Mouse (Mus musculus) heart, postnatal 14 days (tissue): ENCODE results near the gene Reg3d. TPM values are rescaled to one million over a fixed set of nuclear protein-coding genes. Genes with fewer than 3 reads are reported as not detected.
"Not testable (repeated sequence)": the region's sequence is repeated elsewhere in the genome, so short reads cannot be mapped to it uniquely, and the experiment has no call there.

Experiments
- DNase-seq, 2 experiments: peaks; one replicate each; pipeline ENCODE4 v3.0.0; 2021 to 2022
- intact Hi-C: fragments of 180-260 bp; cut with DNase I; formaldehyde crosslinking; loops from one replicate; pipeline ENCODE4 v1.15.1; 2025
- long read RNA-seq, 2 experiments: library from polyadenylated mRNA; stranded (forward); transcript quantifications; one replicate each; pipeline ENCODE4 v2.0.0; 2021
- total RNA-seq, 2 experiments: library from RNA; stranded (reverse); gene quantifications; 2 replicates each; pipeline ENCODE4 v1.2.3; 2021

The Reg3d gene
- not detected for total RNA-seq
- long read RNA-seq, experiment 1, result 0 reads
- long read RNA-seq, experiment 2, result 0 reads

- DNase-seq, result no peak
- intact Hi-C loops, result no loop called here
Measured at GRCm38 (mm10) chr6:78378765-78379164, at the start of gene Reg3d. Gene Reg3d, minus strand, starts transcription at chr6:78378865.

GRCm38 (mm10) chr6:78425497-78425896 lies 46.8 kb upstream of the Reg3d start:
- intact Hi-C loops, result no loop called here
- no peak for DNase-seq

GRCm38 (mm10) chr6:78422411-78422810 lies 43.7 kb upstream of the Reg3d start, which contains the start of gene Reg1:
Gene Reg1, plus strand, starts transcription at chr6:78422711.
- DNase-seq, intact Hi-C loops: not testable (repeated sequence)

GRCm38 (mm10) chr6:78395323-78395722 lies 16.7 kb upstream of the Reg3d start, which contains the start of gene Reg2:
Gene Reg2, plus strand, starts transcription at chr6:78395623.
- DNase-seq, intact Hi-C loops: not testable (repeated sequence)

GRCm38 (mm10) chr6:78385609-78386008 lies 6.9 kb upstream of the Reg3d start:
- intact Hi-C loops, result no loop called here
- DNase-seq, result no peak

- intact Hi-C loops, result no loop called here
- DNase-seq, result no peak
Measured at GRCm38 (mm10) chr6:78380409-78380808, 1.7 kb upstream of the Reg3d start, which contains the start of gene Reg3a. Gene Reg3a, plus strand, starts transcription at chr6:78380709.

- no peak for DNase-seq
- intact Hi-C loops, result no loop called here
Measured at GRCm38 (mm10) chr6:78370357-78370756, 8.3 kb downstream of the Reg3d start, which contains the start of gene Reg3b. Gene Reg3b, plus strand, starts transcription at chr6:78370657.

- intact Hi-C loops, result no loop called here
- no peak for DNase-seq
Measured at GRCm38 (mm10) chr6:78361971-78362563, 16.6 kb downstream of the Reg3d start.

GRCm38 (mm10) chr6:78341689-78342088 lies 37.0 kb downstream of the Reg3d start:
- intact Hi-C loops, result no loop called here
- DNase-seq, result no peak

- intact Hi-C loops, result no loop called here
- no peak for DNase-seq
Measured at GRCm38 (mm10) chr6:78340296-78340695, 38.4 kb downstream of the Reg3d start.

GRCm38 (mm10) chr6:78331919-78332569 lies 46.6 kb downstream of the Reg3d start:
- peak in 1 of 2 experiments; percentile 1 for DNase-seq
- intact Hi-C loops, result loop anchor here (1.0 kb wide), 1 partner anchor 181 kb away; no protein-coding TSS in a partner anchor

GRCm38 (mm10) chr6:78329166-78329565 lies 49.5 kb downstream of the Reg3d start:
- intact Hi-C loops, result no loop called here
- DNase-seq, result no peak

- intact Hi-C loops, result no loop called here
- no peak for DNase-seq
Measured at GRCm38 (mm10) chr6:78327798-78328197, 50.9 kb downstream of the Reg3d start.

Other genes with a start within 250 kb of the Reg3d start
- under 1 TPM in 1 of 2 experiments, not detected in 1; 0.29 TPM for gene Reg3b, start 8.2 kb downstream of the Reg3d start, total RNA-seq
- not detected for gene Reg3a, start 1.8 kb upstream of the Reg3d start, total RNA-seq
- not detected for gene Reg2, start 16.8 kb upstream of the Reg3d start, total RNA-seq
- not detected for gene Reg1, start 43.8 kb upstream of the Reg3d start, total RNA-seq
- gene Reg3g, start 90.0 kb upstream of the Reg3d start, total RNA-seq, result 1 to 10 TPM in 1 of 2 experiments, not detected in 1; 5.5 TPM